Mouse (Mus musculus) regulatory T cell (primary cell): ENCODE measurements at regions not wholly inside any gene's neighbourhood (a gene's known extent, or its start where the extent isn't known, plus 50 kb on each side); places are given as distances from the start of the nearest gene placed in this dataset.

ENCODE experiments used
- in situ Hi-C: fragments of 300-600 bp; cut with MboI, MseI; formaldehyde crosslinking; loops from one replicate; pipeline ENCODE4 v1.15.1; 2025; ENCODE audit warnings: high pct_unique_total_duplicates

- in situ Hi-C loops = no loop called here
Measured at GRCm38 (mm10) chr11:114611690-114612089, 56.6 kb upstream of the Rpl38 start.

- in situ Hi-C loops = no loop called here
Measured at GRCm38 (mm10) chr11:114608009-114608408, 60.3 kb upstream of the Rpl38 start.

- in situ Hi-C loops = no loop called here
Measured at GRCm38 (mm10) chr11:114603108-114603507, 65.2 kb upstream of the Rpl38 start.

GRCm38 (mm10) chr11:114597225-114597624, 71.1 kb upstream of the Rpl38 start:
- in situ Hi-C loops = no loop called here

- in situ Hi-C loops = no loop called here
Measured at GRCm38 (mm10) chr11:114592961-114593360, 75.4 kb upstream of the Rpl38 start.

GRCm38 (mm10) chr11:114588554-114588953, 79.8 kb upstream of the Rpl38 start:
- in situ Hi-C loops = no loop called here

- in situ Hi-C loops = no loop called here
Measured at GRCm38 (mm10) chr11:114587986-114588385, 80.3 kb upstream of the Rpl38 start.

GRCm38 (mm10) chr11:114586400-114586799, 81.9 kb upstream of the Rpl38 start:
- in situ Hi-C loops = no loop called here

GRCm38 (mm10) chr11:114584804-114585203, 83.5 kb upstream of the Rpl38 start:
- in situ Hi-C loops = no loop called here

- in situ Hi-C loops = no loop called here
Measured at GRCm38 (mm10) chr11:114584146-114584545, 84.2 kb upstream of the Rpl38 start.

- in situ Hi-C loops = no loop called here
Measured at GRCm38 (mm10) chr11:114579986-114580385, 88.3 kb upstream of the Rpl38 start.

GRCm38 (mm10) chr11:114578551-114578950, 89.8 kb upstream of the Rpl38 start:
- in situ Hi-C loops = no loop called here

GRCm38 (mm10) chr11:114576803-114577202, 91.5 kb upstream of the Rpl38 start:
- in situ Hi-C loops = no loop called here

GRCm38 (mm10) chr11:114571144-114571869, 97.0 kb upstream of the Rpl38 start:
- in situ Hi-C loops = no loop called here

- in situ Hi-C loops = no loop called here
Measured at GRCm38 (mm10) chr11:114570076-114570475, 98.2 kb upstream of the Rpl38 start.

GRCm38 (mm10) chr11:114567814-114568800, 100.2 kb upstream of the Rpl38 start:
- in situ Hi-C loops = no loop called here

GRCm38 (mm10) chr11:114567045-114567780, 101.1 kb upstream of the Rpl38 start:
- in situ Hi-C loops = no loop called here

- in situ Hi-C loops = no loop called here
Measured at GRCm38 (mm10) chr11:114564949-114565348, 103.4 kb upstream of the Rpl38 start.

GRCm38 (mm10) chr11:114563172-114563571, 105.2 kb upstream of the Rpl38 start:
- in situ Hi-C loops = no loop called here

- in situ Hi-C loops = no loop called here
Measured at GRCm38 (mm10) chr11:114554576-114554975, 113.7 kb upstream of the Rpl38 start.

- in situ Hi-C loops = no loop called here
Measured at GRCm38 (mm10) chr11:114553992-114554391, 114.3 kb upstream of the Rpl38 start.

GRCm38 (mm10) chr11:114552176-114552575, 116.1 kb upstream of the Rpl38 start:
- in situ Hi-C loops = no loop called here
